Mouse (Mus musculus) spleen, adult 2 months (tissue): ENCODE results near the gene Trrap.

Experiments used
- CTCF ChIP-seq: fragments of 200-500 bp; IDR thresholded peaks from 2 replicates; pipeline ENCODE4 v1.5.1; 2011; ENCODE audit warnings: mild to moderate bottlenecking, inconsistent platforms; ENCODE audit not compliant: insufficient read depth, insufficient read length, insufficient replicate concordance; ENCODE audit errors: extremely low read depth
- POLR2A ChIP-seq: fragments of 200-500 bp; IDR thresholded peaks from 2 replicates; pipeline ENCODE4 v1.6.1; 2011; ENCODE audit warnings: low read depth, low read length, inconsistent platforms

- TF ChIP-seq POLR2A (no peak), CTCF (no peak)
Measured at GRCm38 (mm10) chr5:144849932-144850331, 82.4 kb downstream of the Trrap start.
